Mouse (Mus musculus) telencephalon, adult 2 months (tissue): ENCODE data around the gene Btbd11.

Source experiments
- DNase-seq: peaks from one replicate; pipeline ENCODE4 v3.0.0-alpha.2; 2011; ENCODE audit warnings: low read depth, low spot score

Gene Btbd11

DNA sequence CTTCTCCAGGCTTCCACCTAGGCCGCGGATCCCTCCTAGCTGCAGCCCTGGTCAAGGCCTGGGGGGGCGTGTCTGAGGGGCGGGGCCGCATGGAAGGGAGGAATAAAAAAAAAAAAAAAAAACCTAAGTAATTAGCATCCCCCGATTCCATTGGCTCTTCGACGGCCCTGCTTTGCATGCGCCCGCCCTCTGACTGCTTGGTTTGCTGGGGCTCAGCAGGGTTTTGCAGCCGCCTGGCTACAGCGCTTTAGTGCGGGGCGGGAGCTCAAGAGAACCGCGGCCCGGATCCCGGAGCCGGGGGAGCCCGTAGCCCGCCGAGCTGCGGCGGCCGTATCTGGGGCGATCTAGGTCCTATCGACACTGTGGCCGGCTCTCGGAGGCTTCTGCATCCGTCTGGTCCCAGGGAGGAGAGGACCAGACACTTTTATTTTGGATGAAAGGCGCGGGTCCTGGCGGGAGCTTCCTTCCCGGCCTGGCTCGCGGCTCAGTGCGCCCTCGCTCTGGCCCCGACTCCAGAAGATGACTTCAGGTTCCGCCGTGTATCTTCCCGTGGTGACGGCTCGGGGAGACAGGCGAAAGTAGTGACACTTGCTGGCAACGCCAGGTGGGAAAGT lies at the start of gene Btbd11:
TSS of gene Btbd11 (plus strand) at position 210 of the 614 bp plus-strand sequence.
- DNase-seq: peak; percentile 79

GRCm38 (mm10) chr10:85338733-85339132 lies 47.9 kb upstream of the Btbd11 start:
- no peak for DNase-seq

GRCm38 (mm10) chr10:85341867-85342266 lies 44.7 kb upstream of the Btbd11 start:
- no peak for DNase-seq

DNA sequence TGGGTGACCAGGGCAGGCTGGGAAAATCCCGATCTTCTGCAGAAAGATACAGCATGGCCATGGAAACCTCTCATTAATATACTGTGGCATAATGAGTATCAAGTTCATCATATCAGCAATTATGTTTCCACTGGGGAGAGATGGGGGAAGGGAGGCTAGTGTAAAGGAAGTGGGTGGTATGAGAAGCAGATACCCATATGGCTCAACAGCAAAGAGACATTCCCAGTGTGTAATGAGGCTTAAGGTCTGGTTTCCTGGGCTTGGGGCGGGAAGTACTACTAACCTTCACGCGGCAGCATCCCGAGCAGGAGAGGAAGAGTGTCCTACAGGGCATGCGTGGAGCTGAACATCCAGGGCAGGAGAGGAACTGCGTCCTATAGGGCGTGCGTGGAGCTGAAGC lies 39.4 kb upstream of the Btbd11 start:
- DNase-seq: no peak

- DNase-seq: no peak
These were observed 34.1 kb upstream of the Btbd11 start for GRCm38 (mm10) chr10:85352505-85352904.

DNA sequence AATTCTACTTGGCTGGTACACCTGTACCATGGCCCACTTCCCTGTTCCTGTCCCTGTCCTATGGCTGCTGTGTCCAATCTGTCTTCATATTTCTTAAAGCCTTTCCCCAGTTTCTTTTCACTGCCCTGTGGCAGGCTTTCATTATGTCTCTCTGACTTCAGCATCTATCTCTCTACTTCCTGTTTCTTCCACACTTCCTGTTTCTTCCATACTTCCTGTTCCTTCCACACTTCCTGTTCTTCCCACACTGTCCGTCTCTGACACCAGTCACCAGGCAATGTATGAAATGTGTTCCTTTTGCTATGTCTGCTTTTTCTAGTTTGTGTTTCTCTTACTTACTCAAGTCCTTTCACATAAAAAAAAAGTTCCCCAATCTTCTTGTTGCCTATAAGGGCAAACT lies 32.3 kb upstream of the Btbd11 start:
- DNase-seq: no peak

DNA sequence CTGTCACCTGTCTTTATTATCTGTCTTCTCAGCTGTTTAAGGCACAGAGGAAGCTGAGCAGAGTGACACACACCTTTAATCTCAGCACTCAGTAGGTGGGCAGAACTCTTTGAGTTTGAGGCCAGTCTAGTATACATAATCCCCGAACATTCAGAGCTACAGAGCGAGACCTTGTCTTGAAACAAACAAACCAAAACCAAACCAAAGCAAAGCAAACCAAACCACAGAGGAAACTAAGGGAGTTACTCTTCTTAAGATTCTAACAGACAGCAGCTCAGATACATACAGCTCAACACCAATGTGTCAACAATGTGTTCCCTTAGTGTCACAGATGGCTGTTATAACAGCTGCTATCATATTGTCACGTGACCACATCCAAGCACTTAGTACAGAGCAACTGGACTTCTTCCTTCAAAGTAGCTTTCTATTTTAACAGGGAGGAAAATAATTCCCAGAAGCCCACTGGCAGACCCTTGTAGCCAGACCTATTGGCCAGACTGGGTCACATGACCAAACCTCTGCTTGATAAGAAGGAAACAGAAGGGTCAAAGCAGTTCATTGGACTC lies 27.0 kb upstream of the Btbd11 start:
- DNase-seq: no peak

- DNase-seq: no peak
These were observed 23.7 kb upstream of the Btbd11 start for GRCm38 (mm10) chr10:85362766-85363442.

DNA sequence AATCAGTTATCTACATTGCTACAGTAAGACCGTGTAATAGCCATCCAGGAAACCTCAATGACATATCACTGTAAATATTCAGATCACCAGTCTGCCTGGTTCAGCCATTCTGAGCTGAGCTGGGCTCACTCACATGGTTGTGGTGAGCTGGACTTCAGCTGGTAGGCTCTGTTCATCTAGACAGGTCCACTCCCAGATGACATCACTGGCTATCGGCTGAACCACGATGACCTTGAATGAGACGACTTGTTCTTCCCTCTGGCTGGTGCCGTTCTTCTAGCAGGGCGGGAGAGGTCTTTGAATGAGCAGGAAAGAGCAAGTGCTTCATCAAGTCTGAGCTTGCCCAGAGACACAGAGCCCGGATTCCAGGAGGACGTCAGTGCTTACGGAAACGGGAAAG lies 19.7 kb upstream of the Btbd11 start:
- DNase-seq: no peak

GRCm38 (mm10) chr10:85371309-85371708 lies 15.3 kb upstream of the Btbd11 start:
- DNase-seq: no peak

DNA sequence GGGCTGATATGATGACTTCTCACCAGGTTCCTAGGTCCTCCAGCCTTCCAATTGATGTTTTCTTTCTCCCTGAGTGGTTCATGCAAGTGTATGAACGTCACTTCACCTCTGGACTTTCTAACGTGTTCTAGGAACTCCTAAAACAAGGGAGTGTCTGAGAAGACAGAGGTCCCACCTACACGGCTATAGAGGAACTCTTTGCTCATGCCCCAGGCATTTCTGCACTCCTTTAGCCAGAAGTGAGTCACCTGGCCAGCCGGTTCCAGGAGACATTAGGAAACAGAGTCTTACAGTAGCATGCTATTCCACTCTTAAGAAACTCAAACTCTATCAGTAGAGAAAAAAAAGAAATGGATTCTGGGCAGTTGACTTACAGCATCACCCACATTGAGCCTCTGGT lies 14.5 kb upstream of the Btbd11 start:
- DNase-seq: no peak

DNA sequence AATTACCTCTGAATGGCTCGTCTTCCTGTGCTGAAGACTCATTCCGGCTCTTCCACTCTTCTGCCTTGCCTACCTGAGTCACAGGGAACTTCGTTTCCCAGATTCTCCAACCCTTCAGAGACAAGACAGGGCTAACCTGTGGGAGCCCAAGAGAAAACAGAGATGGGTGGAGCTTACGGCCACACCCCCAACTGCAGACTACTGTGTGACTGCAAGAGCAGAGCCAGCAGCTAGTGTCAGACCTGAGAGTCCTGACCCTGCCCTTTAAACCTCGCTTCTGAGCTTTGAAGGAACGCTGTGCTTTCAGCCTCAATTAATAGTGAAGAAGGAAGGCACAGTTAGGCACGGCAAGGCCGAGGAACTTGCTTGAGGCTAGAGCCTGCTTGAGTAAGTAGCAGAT lies 7.6 kb upstream of the Btbd11 start:
- DNase-seq: no peak

DNA sequence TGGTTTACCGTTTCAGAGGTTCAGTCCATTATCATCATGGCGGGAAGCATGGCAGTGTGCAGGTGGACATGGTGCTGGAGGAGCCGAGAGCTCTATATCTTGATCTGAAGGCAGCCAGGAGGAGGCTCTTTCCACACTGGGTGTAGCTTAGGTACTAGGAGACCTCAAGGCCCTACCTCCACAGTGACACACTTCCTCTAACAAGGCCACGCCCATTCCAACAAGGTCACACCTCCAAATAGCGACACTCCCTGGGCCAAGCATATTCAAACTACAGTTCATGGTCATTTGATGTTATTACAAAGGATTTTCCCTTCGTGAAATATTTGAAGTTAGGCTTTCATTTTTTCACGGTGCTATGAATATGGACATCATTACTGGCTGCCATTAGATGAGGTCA lies 3.6 kb upstream of the Btbd11 start:
- DNase-seq: no peak

DNA sequence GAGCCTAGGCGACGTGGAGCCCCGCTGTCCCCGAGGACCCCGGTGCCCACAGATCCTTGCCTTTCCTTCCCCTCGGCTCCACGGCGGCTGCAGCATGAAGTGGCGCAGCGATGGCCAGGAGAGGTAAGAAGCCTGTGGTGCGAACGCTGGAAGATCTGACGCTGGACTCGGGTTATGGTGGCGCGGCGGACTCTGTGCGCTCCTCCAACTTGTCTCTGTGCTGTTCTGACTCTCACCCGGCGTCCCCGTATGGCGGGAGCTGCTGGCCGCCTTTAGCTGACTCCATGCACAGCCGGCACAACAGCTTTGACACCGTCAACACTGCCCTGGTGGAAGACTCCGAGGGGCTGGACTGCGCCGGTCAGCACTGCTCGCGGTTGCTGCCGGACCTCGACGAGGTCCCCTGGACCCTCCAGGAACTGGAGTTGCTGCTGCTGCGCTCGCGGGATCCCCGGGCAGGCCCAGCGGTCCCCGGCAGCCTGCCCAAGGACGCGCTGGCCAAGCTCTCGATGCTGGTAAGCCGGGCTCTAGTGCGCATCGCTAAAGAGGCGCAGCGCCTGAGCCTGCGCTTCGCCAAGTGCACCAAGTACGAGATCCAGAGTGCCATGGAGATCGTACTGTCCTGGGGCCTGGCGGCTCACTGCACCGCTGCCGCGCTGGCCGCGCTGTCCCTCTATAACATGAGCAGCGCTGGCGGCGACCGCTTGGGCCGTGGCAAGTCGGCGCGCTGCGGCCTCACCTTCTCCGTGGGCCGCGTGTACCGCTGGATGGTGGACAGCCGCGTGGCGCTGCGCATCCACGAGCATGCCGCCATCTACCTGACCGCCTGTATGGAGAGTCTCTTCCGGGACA lies 831 bp downstream of the Btbd11 start:
- DNase-seq: no peak

GRCm38 (mm10) chr10:85388071-85388750 lies 1.6 kb downstream of the Btbd11 start:
- no peak for DNase-seq

GRCm38 (mm10) chr10:85388751-85389115 lies 2.1 kb downstream of the Btbd11 start:
- DNase-seq: no peak

DNA sequence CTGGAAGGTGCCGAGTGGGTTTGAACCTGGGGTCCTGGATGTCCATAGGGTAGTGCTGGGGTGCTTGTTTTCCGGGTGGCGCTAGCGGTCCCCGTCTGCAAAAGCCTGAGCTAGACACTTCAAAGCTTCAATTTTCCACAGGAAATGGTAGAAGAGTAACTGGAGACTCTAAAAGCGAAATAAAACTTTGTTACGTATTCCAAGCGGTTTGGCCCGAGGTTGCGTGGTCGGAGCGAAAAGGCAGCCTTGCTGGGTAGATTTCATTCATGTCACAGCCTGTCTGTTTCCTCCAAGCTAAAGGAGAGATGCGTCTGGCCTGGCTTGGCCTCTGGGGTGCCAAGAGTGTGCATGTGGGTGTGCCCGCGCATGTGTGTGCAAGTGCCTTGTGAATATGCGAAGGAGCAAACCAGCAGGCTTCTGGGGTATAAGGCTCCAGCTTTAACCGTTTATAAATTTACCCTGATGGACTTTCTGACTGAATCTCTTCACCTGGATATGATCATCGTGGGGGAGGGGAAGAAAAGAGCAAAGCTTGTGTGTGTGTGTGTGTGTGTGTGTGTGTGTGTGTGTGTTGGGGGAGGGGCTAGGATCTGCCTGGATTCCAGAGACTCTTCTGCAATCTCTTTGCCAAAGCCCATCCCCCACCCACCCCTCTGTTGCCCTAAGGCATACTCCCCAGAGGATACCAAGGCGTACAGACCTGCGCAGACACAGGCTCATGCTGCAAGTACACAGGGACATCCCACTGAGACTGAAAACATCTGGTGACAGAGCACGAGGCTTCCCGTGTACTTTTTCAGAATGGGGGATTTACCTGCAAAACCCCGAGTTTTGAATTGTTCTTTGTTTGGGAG lies 2.9 kb downstream of the Btbd11 start:
- no peak for DNase-seq

DNA sequence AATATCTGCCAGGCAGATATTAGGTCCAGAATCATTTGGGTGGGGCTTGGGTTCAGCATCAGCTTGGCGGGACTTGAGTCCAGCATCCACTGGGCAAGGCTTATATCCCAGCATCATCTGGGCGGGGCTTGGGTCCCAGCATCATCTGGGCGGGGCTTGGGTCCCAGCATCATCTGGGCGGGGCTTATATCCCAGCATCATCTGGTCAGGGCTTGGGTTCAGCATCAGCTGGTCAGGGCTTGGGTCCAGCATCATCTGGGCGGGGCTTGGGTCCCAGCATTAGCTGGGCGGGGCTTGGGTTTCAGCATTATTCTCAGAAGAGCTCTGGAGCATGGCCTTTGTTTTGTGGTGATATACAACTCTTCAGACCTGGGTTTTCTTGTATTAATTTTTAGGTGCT lies 6.4 kb downstream of the Btbd11 start:
- no peak for DNase-seq

DNA sequence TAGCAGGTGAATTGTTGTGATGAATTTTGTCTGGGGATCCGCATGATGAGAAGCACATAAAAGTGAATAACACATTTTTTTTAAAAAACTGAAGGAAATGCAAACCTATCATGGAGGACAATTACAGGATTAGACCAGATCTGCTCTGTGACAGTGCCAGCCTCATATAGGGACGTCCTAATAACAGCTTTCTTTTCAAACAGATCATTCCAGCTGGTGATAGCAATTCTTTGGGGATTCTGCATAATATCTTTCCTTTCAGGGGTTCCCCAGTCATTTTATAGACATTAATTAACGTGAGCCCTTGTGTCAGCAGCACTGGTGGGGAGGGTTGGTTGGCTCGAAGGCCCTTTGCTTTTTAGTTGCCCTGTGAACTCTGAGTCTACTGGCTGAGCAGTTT lies 7.9 kb downstream of the Btbd11 start:
- no peak for DNase-seq

- DNase-seq: no peak
These were observed 24.5 kb downstream of the Btbd11 start for GRCm38 (mm10) chr10:85411120-85411519.
